Mouse (Mus musculus) limb, embryonic 14.5 days (tissue): ENCODE results near the gene Fry. TPM values are rescaled to one million over a fixed set of nuclear protein-coding genes. Genes with fewer than 3 reads are reported as not detected.
A peak's percentile ranks its signal among the peaks of the same experiment; 100 is the strongest.

Experiments used
- ATAC-seq: fragments of 200-750 bp; cut with Nextera tagmentation; 2 replicates; pipeline ENCODE4 v1.8.0; 2017; ENCODE audit warnings: low read depth, moderate number of reproducible peaks, moderate TSS enrichment; ENCODE audit not compliant: low FRiP score
- DNase-seq: peaks from one replicate; pipeline ENCODE4 v3.0.0-alpha.2; 2015; ENCODE audit warnings: low spot score
- H3K27ac ChIP-seq: fragments of 300-500 bp; sonication (generic); replicated peaks from 2 replicates; pipeline ENCODE4 v1.5.1; 2014; ENCODE audit warnings: low read depth, mild to moderate bottlenecking, low read length, moderate library complexity, mixed read lengths
- H3K27me3 ChIP-seq: fragments of 300-500 bp; sonication (generic); 2 replicates; pipeline ENCODE4 v1.6.1; 2014; ENCODE audit warnings: low read length, mixed read lengths; ENCODE audit not compliant: control insufficient read depth, insufficient read depth
- H3K36me3 ChIP-seq: fragments of 300-500 bp; sonication (generic); 2 replicates; pipeline ENCODE4 v1.6.1; 2014; ENCODE audit warnings: mild to moderate bottlenecking, low read length, moderate library complexity, mixed read lengths; ENCODE audit not compliant: control insufficient read depth, insufficient read depth
- H3K4me1 ChIP-seq: fragments of 300-500 bp; sonication (generic); 2 replicates; pipeline ENCODE4 v1.6.1; 2014; ENCODE audit warnings: antibody characterized with exemption, low read length, mixed read lengths; ENCODE audit not compliant: control insufficient read depth, insufficient read depth
- H3K4me2 ChIP-seq: fragments of 300-500 bp; sonication (generic); replicated peaks from 2 replicates; pipeline ENCODE4 v1.6.1; 2014; ENCODE audit warnings: low read depth, mild to moderate bottlenecking, low read length, moderate library complexity; ENCODE audit not compliant: severe bottlenecking
- H3K4me3 ChIP-seq: fragments of 300-500 bp; sonication (generic); replicated peaks from 2 replicates; pipeline ENCODE4 v1.5.1; 2014; ENCODE audit warnings: low read length
- H3K9ac ChIP-seq: fragments of 300-500 bp; sonication (generic); 2 replicates; pipeline ENCODE4 v1.6.1; 2014; ENCODE audit warnings: mild to moderate bottlenecking, low read depth, low read length, moderate library complexity; ENCODE audit not compliant: severe bottlenecking
- H3K9me3 ChIP-seq: fragments of 300-500 bp; sonication (generic); 2 replicates; pipeline ENCODE4 v1.6.1; 2016; ENCODE audit warnings: low read length; ENCODE audit not compliant: control insufficient read depth
- POLR2A ChIP-seq: fragments of 200-500 bp; IDR thresholded peaks from 2 replicates; pipeline ENCODE4 v1.8.0; 2012; ENCODE audit warnings: inconsistent platforms, mild to moderate bottlenecking, moderate library complexity, borderline replicate concordance; ENCODE audit not compliant: insufficient read depth, insufficient read length; ENCODE audit errors: extremely low read depth
- WGBS: fragments of 180-500 bp; shearing (Covaris S2); extraction: QIAGEN DNeasy Blood & Tissue Kit; methylation state at CpG from one replicate; pipeline ENCODE4 v1.1.7; 2014; 5-methylcytosine and 5-hydroxymethylcytosine counted together
- polyA plus RNA-seq, 2 experiments: library from polyadenylated mRNA; depleted of rRNA in 1 of 2; stranded (reverse) in 1 of 2; unstranded in 1 of 2; fragments of >200 nt; fragmentation: Nextera tagmentation in 1 of 2; extraction: Ambion mirVana in 1 of 2; gene quantifications; 2 replicates each; pipeline versions ENCODE4 v1.2.1 to v1.2.3; 2012 to 2014

Gene Fry
- polyA plus RNA-seq, 2 experiments: 10.0 to 13.5 TPM

DNA sequence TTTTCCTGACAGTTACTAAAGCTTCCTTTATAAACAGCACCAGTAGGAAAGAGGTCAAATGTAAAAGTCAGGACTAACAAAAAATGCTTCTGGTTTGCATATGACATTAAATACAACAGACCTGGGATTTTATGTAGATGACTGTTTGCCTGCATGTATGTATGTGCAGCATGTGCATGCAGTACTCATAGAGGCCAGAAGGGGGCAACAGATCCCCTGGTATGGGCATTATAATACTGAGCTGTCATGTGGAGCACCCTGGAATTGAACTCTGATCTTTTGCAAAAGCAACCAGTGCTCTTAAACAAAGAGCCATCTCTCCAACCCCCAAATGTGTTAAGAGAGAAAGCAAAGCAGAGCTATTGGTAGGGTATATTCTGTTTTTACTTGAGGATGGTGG is 296.4 kb downstream of the Fry start:
- no peak overlapping the region for H3K4me2 ChIP-seq
- no peak for TF ChIP-seq POLR2A
- 0 out of 2 replicates have a peak, but pooled peaks cover 5% of the 10 kb centered on the region for H3K9me3 ChIP-seq
- ATAC-seq (no peak), DNase-seq (no peak)
- no peak overlapping the region for H3K9ac ChIP-seq
- H3K4me3 ChIP-seq: no peak overlapping the region
- peaks cover 3% of the 10 kb centered on the region for H3K36me3 ChIP-seq
- H3K27ac ChIP-seq: no peak overlapping the region
- H3K4me1 ChIP-seq: no peaks in the 10 kb centered on the region
- no peaks in the 10 kb centered on the region for H3K27me3 ChIP-seq

DNA sequence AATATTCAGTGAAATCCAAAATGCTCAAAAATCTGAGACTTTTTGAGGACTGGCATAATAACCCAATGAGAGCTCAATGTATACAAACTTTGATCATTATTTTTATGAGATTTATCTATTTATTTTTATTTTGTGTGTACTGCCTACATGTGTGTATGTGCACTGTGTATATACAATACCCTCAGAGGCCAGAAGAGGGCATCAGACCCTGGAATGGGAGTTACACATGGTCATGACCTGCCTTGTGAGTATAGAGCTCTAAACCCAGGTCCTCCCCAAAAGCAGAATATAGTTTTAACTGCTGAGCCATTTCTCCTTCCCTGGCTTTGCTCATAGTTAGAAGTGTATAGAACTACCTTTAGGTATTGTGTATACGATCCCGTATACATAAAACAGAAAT is 298.8 kb downstream of the Fry start:
- no peaks in the 10 kb centered on the region for H3K4me1 ChIP-seq
- 95% methylated on average over 2 of the region's 2 CpGs for WGBS
- H3K4me3 ChIP-seq: no peak overlapping the region
- H3K27ac ChIP-seq: no peak overlapping the region
- no peak for ATAC-seq
- 0 out of 2 replicates have a peak, but pooled peaks cover 5% of the 10 kb centered on the region for H3K9me3 ChIP-seq
- H3K27me3 ChIP-seq: no peaks in the 10 kb centered on the region
- no peak overlapping the region for H3K9ac ChIP-seq
- no peak overlapping the region for H3K4me2 ChIP-seq
- DNase-seq: no peak
- TF ChIP-seq POLR2A: no peak
- H3K36me3 ChIP-seq: peaks cover 3% of the 10 kb centered on the region

DNA sequence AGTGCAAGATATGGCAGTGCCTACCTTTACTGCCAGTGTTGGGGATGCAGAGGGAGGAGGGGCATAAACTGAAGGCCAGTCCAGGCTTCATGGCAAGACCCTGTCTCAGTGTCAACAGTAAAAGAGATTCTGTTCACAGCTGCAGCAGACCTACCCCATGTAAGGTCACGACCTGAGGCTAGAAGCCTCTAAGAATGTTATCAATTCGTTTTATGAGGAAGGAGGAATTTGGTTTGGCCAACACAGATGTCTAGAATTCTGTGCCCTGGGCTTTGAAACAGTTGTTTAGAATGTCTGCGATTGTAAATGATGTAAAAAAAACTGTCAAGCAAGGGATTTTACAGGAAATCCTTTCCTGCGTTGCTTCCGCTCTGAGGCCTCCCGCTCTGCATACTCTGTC is 299.6 kb downstream of the Fry start:
- no peaks in the 10 kb centered on the region for H3K4me1 ChIP-seq
- no peak for TF ChIP-seq POLR2A
- H3K9me3 ChIP-seq: 0 out of 2 replicates have a peak, but pooled peaks cover 5% of the 10 kb centered on the region
- no peak overlapping the region for H3K4me3 ChIP-seq
- no peak overlapping the region for H3K9ac ChIP-seq
- no peak overlapping the region for H3K27ac ChIP-seq
- 29% methylated on average over 6 of the region's 6 CpGs for WGBS
- no peaks in the 10 kb centered on the region for H3K27me3 ChIP-seq
- DNase-seq (no peak), ATAC-seq (peak; percentile 77)
- peaks cover 6% of the 10 kb centered on the region for H3K36me3 ChIP-seq
- H3K4me2 ChIP-seq: no peak overlapping the region

DNA sequence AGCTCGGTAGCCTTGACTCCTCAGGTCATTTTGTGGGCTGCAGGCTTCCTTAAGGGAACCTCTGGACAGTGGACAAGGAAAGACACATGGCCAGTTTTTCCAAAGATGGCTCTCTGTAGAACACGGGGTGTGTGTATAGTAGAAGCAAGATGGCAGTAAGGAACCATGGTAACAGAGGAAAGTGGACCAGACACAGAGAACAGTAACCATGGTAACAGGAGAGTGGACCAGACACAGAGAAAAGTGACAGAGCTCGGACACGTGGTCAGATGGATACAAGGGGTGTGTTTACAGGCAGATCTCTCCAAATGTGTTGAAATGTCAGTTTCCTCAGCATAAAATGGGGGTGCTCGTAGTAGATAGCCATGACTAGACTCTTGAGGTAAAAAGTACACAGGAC is 306.6 kb downstream of the Fry start:
- no peaks in the 10 kb centered on the region for H3K9me3 ChIP-seq
- 77% methylated on average over 5 of the region's 5 CpGs for WGBS
- no peak overlapping the region for H3K27ac ChIP-seq
- ATAC-seq (no peak), DNase-seq (no peak)
- H3K9ac ChIP-seq: no peak overlapping the region
- no peaks in the 10 kb centered on the region for H3K27me3 ChIP-seq
- no peak overlapping the region for H3K4me3 ChIP-seq
- TF ChIP-seq POLR2A: no peak
- H3K36me3 ChIP-seq: peaks cover 7% of the 10 kb centered on the region; the same call in 1 of the 2 replicates
- H3K4me2 ChIP-seq: no peak overlapping the region
- no peaks in the 10 kb centered on the region for H3K4me1 ChIP-seq

DNA sequence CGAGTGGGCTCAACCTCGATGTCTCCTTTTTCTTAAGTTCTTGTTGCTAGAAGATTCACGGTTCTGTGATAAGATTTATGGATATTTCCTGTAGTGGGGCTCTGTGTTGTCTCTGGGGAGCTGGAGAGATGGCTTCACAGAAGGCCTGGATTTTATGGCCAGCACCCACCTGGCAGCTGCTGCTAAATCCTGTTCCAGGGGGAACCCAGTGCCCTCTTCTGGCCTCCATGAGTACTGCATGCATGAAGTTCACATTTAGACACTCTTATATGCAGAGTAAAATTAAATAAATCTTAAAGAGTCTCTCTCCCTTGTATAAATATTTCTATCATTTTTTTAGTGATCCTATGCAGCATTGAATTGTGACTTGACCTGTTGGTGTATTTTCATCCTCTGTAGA is 308.1 kb downstream of the Fry start:
- no peak overlapping the region for H3K27ac ChIP-seq
- DNase-seq: no peak
- no peaks in the 10 kb centered on the region for H3K4me1 ChIP-seq
- H3K4me3 ChIP-seq: no peak overlapping the region
- peaks cover 11% of the 10 kb centered on the region; the same call in 1 of the 2 replicates for H3K36me3 ChIP-seq
- H3K4me2 ChIP-seq: no peak overlapping the region
- H3K27me3 ChIP-seq: no peaks in the 10 kb centered on the region
- 80% methylated on average over 3 of the region's 3 CpGs for WGBS
- no peak overlapping the region for H3K9ac ChIP-seq
- no peak for TF ChIP-seq POLR2A
- no peaks in the 10 kb centered on the region for H3K9me3 ChIP-seq
- no peak for ATAC-seq

DNA sequence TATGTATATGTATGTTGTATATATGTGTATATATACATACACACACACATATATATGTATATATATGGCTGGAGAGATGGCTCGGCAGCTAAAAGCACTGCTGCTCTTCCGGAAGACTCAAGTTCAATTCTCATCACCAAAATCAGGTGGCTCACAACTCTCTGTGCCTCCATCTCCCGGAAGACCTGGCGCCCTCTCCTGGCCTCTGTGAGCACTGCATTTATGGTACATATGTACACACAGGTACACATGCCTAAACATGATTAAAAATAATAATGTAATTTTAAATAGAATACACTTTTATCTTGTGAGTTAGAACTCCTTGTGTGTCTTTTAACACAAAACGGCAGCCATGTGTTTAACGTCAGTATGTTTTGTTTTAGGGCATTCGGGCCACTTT is 312.8 kb downstream of the Fry start:
- Histone ChIP-seq H3K27ac (no peak overlapping the region), H3K9ac (no peak overlapping the region), H3K36me3 (peaks cover 12% of the 10 kb centered on the region; the same call in 1 of the 2 replicates), H3K4me2 (no peak overlapping the region), H3K4me3 (no peak overlapping the region), H3K9me3 (0 out of 2 replicates have a peak, but pooled peaks cover 6% of the 10 kb centered on the region), H3K4me1 (0 out of 2 replicates have a peak, but pooled peaks cover under 1% of the 10 kb centered on the region), H3K27me3 (no peaks in the 10 kb centered on the region)
- no peak for DNase-seq
- TF ChIP-seq POLR2A: no peak
- WGBS: 97% methylated on average over 7 of the region's 7 CpGs
- no peak for ATAC-seq
